Mouse (Mus musculus) neural tube, embryonic 12.5 days (tissue): ENCODE measurements around the gene Nbea. TPM values are rescaled to one million over a fixed set of nuclear protein-coding genes. Genes with fewer than 3 reads are reported as not detected.
A peak's percentile ranks its signal among the peaks of the same experiment; 100 is the strongest.

Source experiments
- ATAC-seq: fragments of 200-750 bp; cut with Nextera tagmentation; 2 replicates; pipeline ENCODE4 v1.8.0; 2017; ENCODE audit warnings: low read depth, mild to moderate bottlenecking, moderate TSS enrichment, moderate library complexity; ENCODE audit not compliant: low FRiP score
- H3K27ac ChIP-seq: fragments of 300-500 bp; sonication (generic); 2 replicates; pipeline ENCODE4 v1.5.1; 2016
- H3K27me3 ChIP-seq: fragments of 300-500 bp; sonication (generic); replicated peaks from 2 replicates; pipeline ENCODE4 v1.6.1; 2016; ENCODE audit warnings: mild to moderate bottlenecking
- H3K36me3 ChIP-seq: fragments of 300-500 bp; sonication (generic); 2 replicates; pipeline ENCODE4 v1.6.1; 2016; ENCODE audit warnings: mild to moderate bottlenecking
- H3K4me1 ChIP-seq: fragments of 300-500 bp; sonication (generic); 2 replicates; pipeline ENCODE4 v1.6.1; 2016
- H3K4me2 ChIP-seq: fragments of 300-500 bp; sonication (generic); replicated peaks from 2 replicates; pipeline ENCODE4 v1.6.1; 2016; ENCODE audit warnings: mild to moderate bottlenecking
- H3K4me3 ChIP-seq: fragments of 300-500 bp; sonication (generic); 2 replicates; pipeline ENCODE4 v1.5.1; 2016
- H3K9ac ChIP-seq: fragments of 300-500 bp; sonication (generic); 2 replicates; pipeline ENCODE4 v1.6.1; 2016; ENCODE audit warnings: mild to moderate bottlenecking
- H3K9me3 ChIP-seq: fragments of 300-500 bp; sonication (generic); 2 replicates; pipeline ENCODE4 v1.6.1; 2016; ENCODE audit warnings: mild to moderate bottlenecking
- WGBS: fragments of 180-500 bp; shearing (Covaris S2); methylation state at CpG from one replicate; pipeline ENCODE4 v1.1.7; 2016; 5-methylcytosine and 5-hydroxymethylcytosine counted together
- polyA plus RNA-seq: library from polyadenylated mRNA; unstranded; fragments of >200 nt; fragmentation: Nextera tagmentation; extraction: Ambion mirVana; gene quantifications from 2 replicates; pipeline ENCODE4 v1.2.1, GENCODE M21; 2016

The Nbea gene
- polyA plus RNA-seq, result 28.5 and 31.9 TPM in 2 replicates

DNA sequence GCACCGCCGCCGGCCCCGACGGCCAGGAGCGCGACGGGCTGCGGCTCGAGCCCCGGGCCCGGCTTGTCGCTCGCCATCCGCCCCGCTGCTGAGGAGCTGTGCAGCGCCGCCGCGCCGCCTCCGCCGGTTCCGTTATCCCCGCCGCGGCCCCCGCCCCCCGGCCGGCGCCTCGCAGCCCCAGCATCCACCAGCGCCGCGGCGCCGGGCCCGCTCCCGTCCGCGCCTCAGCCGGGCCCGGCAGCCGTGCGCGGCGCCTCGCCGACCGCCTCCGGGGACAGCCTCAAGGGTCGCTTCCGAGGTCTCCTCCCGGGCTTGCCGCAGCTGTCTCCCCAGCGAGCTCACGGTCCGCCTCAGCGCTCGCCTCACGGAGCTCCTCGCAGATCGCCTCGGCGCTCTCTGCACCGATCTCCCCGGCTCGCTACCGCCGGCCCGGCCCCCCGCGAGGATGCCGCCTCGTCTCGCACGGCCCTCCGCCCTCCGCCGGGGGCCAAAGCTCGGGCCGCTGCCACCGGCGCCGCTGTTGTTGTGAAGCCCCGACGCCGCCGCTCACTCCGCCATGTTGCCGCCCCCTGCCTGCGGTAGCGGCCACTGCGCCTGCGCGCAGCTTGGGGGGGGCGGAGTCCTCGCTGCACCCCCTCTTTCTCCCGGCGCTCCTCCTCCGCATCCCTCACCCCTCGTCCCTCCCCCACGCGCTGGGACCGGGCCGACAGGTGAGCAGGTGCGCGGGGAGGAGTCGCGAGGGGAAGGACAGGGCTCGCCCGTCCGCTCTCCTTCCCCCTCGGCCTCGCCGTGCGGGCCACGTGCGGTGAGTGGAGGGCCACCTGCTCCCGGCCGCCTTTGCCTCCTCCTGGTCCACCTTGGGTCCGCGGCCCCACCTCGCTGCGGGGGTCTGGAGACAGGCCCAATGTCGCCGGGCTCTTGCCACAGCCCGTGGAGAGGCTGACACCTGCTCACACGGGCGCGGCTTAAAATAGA lies at the start of gene Nbea:
Gene Nbea (minus strand): TSS at position 543 of the 975 bp plus-strand sequence.
- Histone ChIP-seq H3K9ac (peak within 1 kb of the TSS; percentile 96), H3K9me3 (no peaks in the 10 kb centered on the region), H3K27me3 (no peaks in the 10 kb centered on the region), H3K4me1 (peaks cover 12% of the 10 kb centered on the region; the same call in 1 of the 2 replicates), H3K4me3 (peak within 1 kb of the TSS; percentile 96), H3K36me3 (no peaks in the 10 kb centered on the region), H3K4me2 (peak within 1 kb of the TSS; percentile 83), H3K27ac (peak within 1 kb of the TSS; percentile 90)
- under 1% methylated on average over 96 of the region's 131 CpGs for WGBS
- ATAC-seq, result peak; percentile 85

DNA sequence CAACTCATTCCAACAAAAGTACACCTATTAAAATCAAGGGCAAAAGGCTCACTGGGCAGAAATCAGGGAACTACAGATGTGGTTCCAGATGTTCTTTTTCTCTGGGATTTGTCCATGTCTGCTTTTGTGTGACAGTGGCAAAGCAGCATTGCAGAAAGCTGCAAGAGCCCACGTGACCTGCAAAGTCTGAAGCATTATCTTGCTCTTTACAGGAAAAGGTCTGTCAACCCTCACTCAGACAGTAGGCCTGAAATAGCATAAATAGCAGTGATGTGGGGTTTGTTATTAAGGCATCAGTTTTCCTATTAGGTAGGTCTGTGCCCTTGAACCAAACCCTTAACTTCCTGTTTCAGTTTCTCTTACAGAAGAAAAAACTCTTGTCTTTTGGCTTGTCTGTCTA lies 45.8 kb upstream of the Nbea start:
- Histone ChIP-seq H3K9me3 (no peaks in the 10 kb centered on the region), H3K4me3 (no peak overlapping the region), H3K9ac (no peak overlapping the region), H3K27me3 (no peaks in the 10 kb centered on the region), H3K27ac (no peak overlapping the region), H3K4me2 (no peak overlapping the region), H3K36me3 (no peaks in the 10 kb centered on the region), H3K4me1 (no peaks in the 10 kb centered on the region)
- WGBS, result 79% methylated on average over 1 of the region's 1 CpGs
- ATAC-seq, result no peak

DNA sequence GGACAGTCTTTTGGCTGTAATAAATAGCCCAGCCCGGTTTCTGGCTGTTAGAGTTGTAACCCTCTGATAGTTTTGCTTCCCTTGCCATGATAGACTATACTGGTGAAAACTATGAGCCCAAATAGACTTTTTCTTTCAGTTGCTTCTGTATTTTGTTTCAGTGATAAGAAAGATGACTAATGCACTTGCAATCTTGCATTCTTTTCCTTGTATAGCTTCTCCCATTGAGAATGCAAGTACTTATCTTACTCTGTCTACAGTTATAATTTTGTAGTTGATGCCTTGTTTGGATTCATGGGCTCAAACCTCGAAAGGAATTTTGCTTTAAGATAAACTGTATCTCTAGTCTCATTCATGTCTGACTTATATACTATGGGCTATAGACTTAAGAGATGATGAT lies 32.5 kb upstream of the Nbea start:
- Histone ChIP-seq H3K27me3 (no peaks in the 10 kb centered on the region), H3K9me3 (no peaks in the 10 kb centered on the region), H3K36me3 (no peaks in the 10 kb centered on the region), H3K4me1 (no peaks in the 10 kb centered on the region), H3K27ac (no peak overlapping the region), H3K9ac (no peak overlapping the region), H3K4me2 (no peak overlapping the region), H3K4me3 (no peak overlapping the region)
- ATAC-seq, result no peak
- WGBS, result 76% methylated on average over 2 of the region's 2 CpGs

GRCm38 (mm10) chr3:56203968-56204367 lies 20.5 kb upstream of the Nbea start:
- ATAC-seq, result no peak
- no peak overlapping the region for H3K9ac ChIP-seq
- no peaks in the 10 kb centered on the region for H3K36me3 ChIP-seq
- no peaks in the 10 kb centered on the region for H3K9me3 ChIP-seq
- H3K4me3 ChIP-seq, result no peak overlapping the region
- H3K4me1 ChIP-seq, result no peaks in the 10 kb centered on the region
- 83% methylated on average over 6 of the region's 6 CpGs for WGBS
- no peaks in the 10 kb centered on the region for H3K27me3 ChIP-seq
- no peak overlapping the region for H3K4me2 ChIP-seq
- no peak overlapping the region for H3K27ac ChIP-seq

DNA sequence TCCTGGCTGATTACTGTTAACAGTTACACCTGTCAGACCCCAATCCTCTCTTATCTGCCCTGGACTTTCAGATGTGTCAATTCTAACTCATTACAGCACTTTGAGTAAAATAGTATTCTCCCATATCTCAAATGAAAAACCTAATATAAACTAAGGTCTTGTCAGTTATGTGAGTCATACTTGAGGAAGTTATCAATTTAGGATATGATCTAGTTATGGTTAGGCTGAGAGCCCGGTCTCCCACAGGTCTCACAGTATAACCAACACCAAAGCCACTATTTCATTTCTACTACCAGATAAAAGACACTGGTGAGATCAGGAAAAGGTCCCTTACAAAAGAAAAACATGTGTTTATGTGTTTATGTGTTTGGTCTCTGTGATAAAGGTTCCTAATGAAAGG lies 4.7 kb upstream of the Nbea start:
- H3K4me3 ChIP-seq, result no peak overlapping the region
- H3K9me3 ChIP-seq, result no peaks in the 10 kb centered on the region
- no peak overlapping the region for H3K4me2 ChIP-seq
- H3K27ac ChIP-seq, result no peak overlapping the region
- H3K27me3 ChIP-seq, result no peaks in the 10 kb centered on the region
- H3K4me1 ChIP-seq, result peaks cover 3% of the 10 kb centered on the region; the same call in 1 of the 2 replicates
- ATAC-seq, result no peak
- WGBS, result 85% methylated on average over 1 of the region's 1 CpGs
- H3K36me3 ChIP-seq, result no peaks in the 10 kb centered on the region
- H3K9ac ChIP-seq, result no peak overlapping the region

GRCm38 (mm10) chr3:56187131-56187779 lies 3.8 kb upstream of the Nbea start:
- 84% methylated on average over 6 of the region's 6 CpGs for WGBS
- no peaks in the 10 kb centered on the region for H3K36me3 ChIP-seq
- H3K27ac ChIP-seq, result no peak overlapping the region
- H3K9me3 ChIP-seq, result no peaks in the 10 kb centered on the region
- H3K9ac ChIP-seq, result no peak overlapping the region
- no peak for ATAC-seq
- no peak overlapping the region for H3K4me2 ChIP-seq
- no peaks in the 10 kb centered on the region for H3K27me3 ChIP-seq
- H3K4me1 ChIP-seq, result peaks cover 3% of the 10 kb centered on the region; the same call in 1 of the 2 replicates
- H3K4me3 ChIP-seq, result no peak overlapping the region

DNA sequence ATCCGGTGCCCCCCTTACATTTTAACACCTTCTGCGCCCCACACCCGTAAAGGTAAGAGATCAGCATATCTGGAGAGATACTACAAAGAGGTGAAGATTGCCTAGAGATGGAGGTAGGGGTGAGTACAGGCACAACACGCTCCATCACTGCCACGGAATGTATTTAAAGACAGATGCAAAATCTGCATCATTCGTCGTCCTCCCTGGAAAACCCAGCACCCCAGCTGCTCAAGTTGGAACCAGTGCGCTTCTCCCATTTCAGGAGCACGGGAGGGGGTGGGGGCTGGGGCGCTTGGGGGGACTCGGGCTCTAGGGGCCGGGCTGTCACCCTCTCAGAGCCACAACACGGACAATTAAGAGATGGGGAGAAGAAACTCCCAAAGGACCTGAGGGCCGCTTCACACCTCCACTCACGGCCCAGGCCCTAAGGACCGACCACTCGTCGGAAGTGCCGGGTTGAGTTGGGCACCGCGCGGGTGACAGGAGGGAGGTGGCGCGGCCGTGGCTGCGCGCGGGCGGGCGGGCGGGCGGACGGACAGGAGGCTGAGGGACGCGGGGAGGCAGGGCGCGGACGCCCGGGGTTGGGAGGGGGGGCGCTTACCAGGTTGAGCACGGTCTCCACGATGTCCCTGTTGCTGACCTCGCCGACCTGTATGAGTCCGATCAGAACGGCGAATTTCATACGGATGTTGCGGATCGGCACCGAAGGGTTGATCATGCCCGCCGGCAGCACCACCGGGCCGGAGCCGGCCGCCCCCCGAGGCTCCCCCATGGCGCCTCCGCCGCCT lies 936 bp downstream of the Nbea start:
- no peaks in the 10 kb centered on the region for H3K36me3 ChIP-seq
- no peaks in the 10 kb centered on the region for H3K27me3 ChIP-seq
- peak overlapping the region; percentile 96 for H3K4me3 ChIP-seq
- peaks cover 12% of the 10 kb centered on the region; the same call in 1 of the 2 replicates for H3K4me1 ChIP-seq
- H3K9ac ChIP-seq, result peak overlapping the region; percentile 96
- no peaks in the 10 kb centered on the region for H3K9me3 ChIP-seq
- H3K27ac ChIP-seq, result peak overlapping the region; percentile 90
- peak; percentile 76 for ATAC-seq
- peak overlapping the region; percentile 83 for H3K4me2 ChIP-seq
- under 1% methylated on average over 61 of the region's 61 CpGs for whole genome bisulfite sequencing

DNA sequence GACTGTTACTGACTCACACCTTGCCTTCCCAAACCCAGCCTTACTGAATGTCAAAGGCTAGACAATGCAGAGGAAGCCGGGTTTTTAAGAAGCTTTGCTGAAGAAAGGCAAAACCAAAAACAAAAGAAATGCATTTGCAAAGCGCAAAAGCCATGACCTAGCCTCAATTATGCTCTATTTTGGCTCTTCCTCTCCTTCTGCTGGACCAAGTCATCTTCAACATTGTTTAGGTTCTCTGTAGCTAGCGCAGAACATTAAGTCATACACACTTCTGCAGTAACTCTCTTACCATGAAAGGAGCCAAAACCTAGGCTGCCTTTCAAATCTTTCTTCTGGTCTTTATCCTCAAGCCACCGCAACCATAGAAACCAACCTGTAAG lies 1.5 kb downstream of the Nbea start:
- Histone ChIP-seq H3K4me1 (peaks cover 12% of the 10 kb centered on the region; the same call in 1 of the 2 replicates), H3K36me3 (no peaks in the 10 kb centered on the region), H3K9me3 (no peaks in the 10 kb centered on the region), H3K27me3 (no peaks in the 10 kb centered on the region), H3K27ac (0 out of 2 replicates have a peak overlapping the region, but pooled peaks have one; percentile 90), H3K9ac (peak overlapping the region; percentile 96), H3K4me3 (peak overlapping the region; percentile 96), H3K4me2 (peak overlapping the region; percentile 83)
- 4% methylated on average over 4 of the region's 4 CpGs for WGBS
- ATAC-seq, result no peak

DNA sequence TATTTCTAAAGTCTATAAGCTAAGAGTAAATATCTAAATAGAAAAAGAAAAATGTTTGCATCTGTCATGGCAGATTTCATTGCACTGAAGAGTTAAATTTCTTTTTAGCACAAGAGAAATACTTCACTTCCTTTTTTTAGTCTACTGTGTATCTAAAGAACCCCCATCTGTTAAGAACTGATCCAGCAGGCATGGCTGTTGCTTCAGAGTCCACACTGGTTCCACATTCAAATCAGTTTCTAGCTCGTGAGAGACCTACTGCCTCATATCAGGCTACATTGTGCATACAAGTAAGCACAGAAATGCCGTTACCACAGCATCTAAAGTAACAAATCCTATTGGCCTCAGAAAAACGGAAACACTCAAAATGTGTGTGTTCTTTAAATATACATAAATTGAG lies 2.5 kb downstream of the Nbea start:
- no peaks in the 10 kb centered on the region for H3K9me3 ChIP-seq
- H3K4me2 ChIP-seq, result peak overlapping the region; percentile 83
- 45% methylated on average over 3 of the region's 3 CpGs for WGBS
- H3K4me1 ChIP-seq, result peaks cover 12% of the 10 kb centered on the region; the same call in 1 of the 2 replicates
- peak overlapping the region; percentile 96 for H3K4me3 ChIP-seq
- H3K9ac ChIP-seq, result no peak overlapping the region
- no peak overlapping the region for H3K27ac ChIP-seq
- no peaks in the 10 kb centered on the region for H3K36me3 ChIP-seq
- no peak for ATAC-seq
- H3K27me3 ChIP-seq, result no peaks in the 10 kb centered on the region

GRCm38 (mm10) chr3:56157864-56158263 lies 25.6 kb downstream of the Nbea start:
- Histone ChIP-seq H3K9ac (no peak overlapping the region), H3K27me3 (no peaks in the 10 kb centered on the region), H3K9me3 (peaks cover 4% of the 10 kb centered on the region; the same call in 1 of the 2 replicates), H3K36me3 (no peaks in the 10 kb centered on the region), H3K4me2 (no peak overlapping the region), H3K4me3 (no peak overlapping the region), H3K4me1 (no peaks in the 10 kb centered on the region), H3K27ac (no peak overlapping the region)
- 91% methylated on average over 2 of the region's 2 CpGs for WGBS
- ATAC-seq, result no peak

DNA sequence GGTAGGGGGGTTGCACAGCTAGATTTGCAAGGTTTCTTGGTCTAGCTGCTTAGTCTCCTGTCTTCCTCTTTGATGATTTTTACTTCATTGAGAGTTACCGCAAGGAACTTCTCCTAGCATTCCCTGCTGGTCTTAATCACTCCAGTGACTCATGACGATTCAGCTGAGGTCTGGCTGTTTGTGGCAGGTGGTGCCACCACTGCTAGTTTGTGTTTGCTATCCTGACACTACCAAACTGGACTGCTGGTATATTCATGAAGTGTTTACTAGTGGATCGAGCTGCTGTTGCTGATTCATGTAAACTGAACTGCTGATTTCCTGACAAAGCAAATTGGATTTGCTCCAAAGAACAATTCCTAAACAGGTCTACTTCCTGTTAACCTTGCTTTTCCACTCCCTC lies 56.8 kb downstream of the Nbea start:
- no peak overlapping the region for H3K4me2 ChIP-seq
- H3K9me3 ChIP-seq, result 0 out of 2 replicates have a peak, but pooled peaks cover 7% of the 10 kb centered on the region
- 93% methylated on average over 3 of the region's 3 CpGs for WGBS
- H3K36me3 ChIP-seq, result no peaks in the 10 kb centered on the region
- H3K4me3 ChIP-seq, result no peak overlapping the region
- H3K4me1 ChIP-seq, result no peaks in the 10 kb centered on the region
- H3K9ac ChIP-seq, result no peak overlapping the region
- H3K27ac ChIP-seq, result no peak overlapping the region
- ATAC-seq, result no peak
- no peaks in the 10 kb centered on the region for H3K27me3 ChIP-seq

GRCm38 (mm10) chr3:56116647-56117046 lies 66.9 kb downstream of the Nbea start:
- H3K4me3 ChIP-seq, result no peak overlapping the region
- no peak overlapping the region for H3K4me2 ChIP-seq
- no peaks in the 10 kb centered on the region for H3K27me3 ChIP-seq
- H3K36me3 ChIP-seq, result no peaks in the 10 kb centered on the region
- no peak overlapping the region for H3K9ac ChIP-seq
- H3K27ac ChIP-seq, result no peak overlapping the region
- no peak for ATAC-seq
- H3K4me1 ChIP-seq, result no peaks in the 10 kb centered on the region
- H3K9me3 ChIP-seq, result peaks cover 6% of the 10 kb centered on the region; the same call in 1 of the 2 replicates
